Mouse (Mus musculus): ENCODE measurements around the gene Kcnj12.

GRCm38 (mm10) chr11:61067133-61067835, 44.9 kb downstream of the Kcnj12 start:
- TF ChIP-seq POLR2A (IDR thresholded peaks at IDR 0.05; ENCODE audit: borderline replicate concordance, control insufficient read depth, low read depth, low read length) (no peak), CTCF (IDR thresholded peaks at IDR 0.05; ENCODE audit: control insufficient read depth, insufficient read depth, low read length) (no peak)

All from bone marrow, adult 2 months (tissue).